Mouse (Mus musculus) MEL (cell line): Measurements from ENCODE around the gene Acr. TPM values are rescaled to one million over a fixed set of nuclear protein-coding genes. Genes with fewer than 3 reads are reported as not detected.

Experiments
- DNase-seq: peaks from one replicate; pipeline ENCODE4 v3.0.0; 2011; ENCODE audit warnings: low read depth, low spot score
- H3K27ac ChIP-seq: 2 replicates; pipeline ENCODE4 v1.5.1; 2012; ENCODE audit warnings: low read depth, mild to moderate bottlenecking, control low read depth, low read length, moderate library complexity; ENCODE audit not compliant: control insufficient read depth
- H3K27me3 ChIP-seq, 2 experiments: fragments of 150-350 bp in 1 of 2; sonication (generic) in 1 of 2; 2 replicates each; pipeline ENCODE4 v1.6.1; 2012; ENCODE audit warnings: low read length in 2 of 2, mild to moderate bottlenecking in 2 of 2, improper control_type of control experiment in 1 of 2, moderate library complexity in 1 of 2; ENCODE audit not compliant: insufficient read depth in 2 of 2, control insufficient read depth in 1 of 2
- H3K36me3 ChIP-seq, 2 experiments: 2 replicates each; pipeline ENCODE4 v1.6.1; 2012 to 2014; ENCODE audit warnings: low read length in 2 of 2, improper control_type of control experiment in 1 of 2, inconsistent platforms in 1 of 2, mild to moderate bottlenecking in 1 of 2; ENCODE audit not compliant: insufficient read depth in 2 of 2, control insufficient read depth in 1 of 2
- H3K4me1 ChIP-seq, 2 experiments: fragments of 150-350 bp in 1 of 2; sonication (generic) in 1 of 2; 2 replicates each; pipeline ENCODE4 v1.6.1; 2012; ENCODE audit warnings: low read length in 2 of 2, improper control_type of control experiment in 1 of 2, mild to moderate bottlenecking in 1 of 2; ENCODE audit not compliant: insufficient read depth in 2 of 2, control insufficient read depth in 1 of 2
- H3K4me3 ChIP-seq, 2 experiments: fragments of 150-350 bp in 1 of 2; sonication (generic) in 1 of 2; 2 replicates each; pipeline ENCODE4 v1.5.1; 2012; ENCODE audit warnings: low read depth in 2 of 2, low read length in 2 of 2, mild to moderate bottlenecking in 2 of 2, moderate library complexity in 2 of 2, control low read depth in 1 of 2, improper control_type of control experiment in 1 of 2; ENCODE audit not compliant: control insufficient read depth in 1 of 2, insufficient read depth in 1 of 2
- H3K79me2 ChIP-seq: 2 replicates; pipeline ENCODE4 v1.6.1; 2012; ENCODE audit warnings: mild to moderate bottlenecking, low read length, moderate library complexity; ENCODE audit not compliant: control insufficient read depth, poor library complexity, insufficient read depth
- H3K9ac ChIP-seq: 2 replicates; pipeline ENCODE4 v1.6.1; 2012; ENCODE audit warnings: low read depth, mild to moderate bottlenecking, control low read depth, low read length, moderate library complexity; ENCODE audit not compliant: control insufficient read depth, poor library complexity, severe bottlenecking
- H3K9me3 ChIP-seq: fragments of 150-350 bp; sonication (generic); replicated peaks from 2 replicates; pipeline ENCODE4 v1.6.1; 2012; ENCODE audit warnings: mild to moderate bottlenecking, low read length, improper control_type of control experiment, moderate library complexity; ENCODE audit not compliant: insufficient read depth
- CHD1 ChIP-seq: IDR thresholded peaks from 2 replicates; pipeline ENCODE4 v1.6.1; 2012; ENCODE audit warnings: low read depth, mild to moderate bottlenecking, inconsistent platforms, low read length, improper control_type of control experiment
- CTCF ChIP-seq, 3 experiments: IDR thresholded peaks in 2 of 3; conservative IDR thresholded peaks in 1 of 3; 2 replicates each; pipeline ENCODE4 v1.5.1; 2011 to 2012; ENCODE audit warnings: low read length in 3 of 3, low read depth in 2 of 3, mild to moderate bottlenecking in 2 of 3, improper control_type of control experiment in 1 of 3, inconsistent platforms in 1 of 3, mixed read lengths in 1 of 3, moderate library complexity in 1 of 3; ENCODE audit not compliant: control insufficient read depth in 1 of 3, insufficient read depth in 1 of 3, poor library complexity in 1 of 3, severe bottlenecking in 1 of 3
- EP300 ChIP-seq, 2 experiments: IDR thresholded peaks; 2 replicates each; pipeline ENCODE4 v1.6.1; 2011; ENCODE audit warnings: improper control_type of control experiment in 2 of 2, low read length in 2 of 2, low read depth in 1 of 2, mild to moderate bottlenecking in 1 of 2
- ETS1 ChIP-seq: IDR thresholded peaks from 2 replicates; pipeline ENCODE4 v1.6.1; 2012; ENCODE audit warnings: low read depth, mild to moderate bottlenecking, inconsistent platforms, low read length, improper control_type of control experiment, moderate library complexity
- GABPA ChIP-seq: IDR thresholded peaks from 2 replicates; pipeline ENCODE4 v1.6.1; 2012; ENCODE audit warnings: low read depth, mild to moderate bottlenecking, inconsistent platforms, low read length, improper control_type of control experiment, moderate library complexity
- JUND ChIP-seq: IDR thresholded peaks from 2 replicates; pipeline ENCODE4 v1.6.1; 2011; ENCODE audit warnings: low read depth, mild to moderate bottlenecking, improper control_type of control experiment, low read length
- KAT2A ChIP-seq: conservative IDR thresholded peaks from 2 replicates; pipeline ENCODE4 v1.6.1; 2012; ENCODE audit warnings: low read depth, low read length, improper control_type of control experiment, inconsistent platforms
- MAZ ChIP-seq: IDR thresholded peaks from 2 replicates; pipeline ENCODE4 v1.6.1; 2012; ENCODE audit warnings: low read depth, mild to moderate bottlenecking, inconsistent platforms, low read length, improper control_type of control experiment
- MEF2A ChIP-seq: IDR thresholded peaks from 2 replicates; pipeline ENCODE4 v1.6.1; 2014; ENCODE audit warnings: low read depth, mild to moderate bottlenecking, inconsistent platforms, low read length, improper control_type of control experiment; ENCODE audit not compliant: poor library complexity, insufficient replicate concordance, severe bottlenecking; ENCODE audit errors: extremely low read depth
- MXI1 ChIP-seq: IDR thresholded peaks from 2 replicates; pipeline ENCODE4 v1.6.1; 2011; ENCODE audit warnings: mild to moderate bottlenecking, low read depth, low read length, improper control_type of control experiment
- MYB ChIP-seq: IDR thresholded peaks from 2 replicates; pipeline ENCODE4 v1.6.1; 2011; ENCODE audit warnings: mild to moderate bottlenecking, low read depth, low read length, improper control_type of control experiment
- MYC ChIP-seq: IDR thresholded peaks from 2 replicates; pipeline ENCODE4 v1.6.1; 2011; ENCODE audit warnings: low read depth, mild to moderate bottlenecking, low read length, improper control_type of control experiment, moderate library complexity
- NRF1 ChIP-seq: IDR thresholded peaks from 2 replicates; pipeline ENCODE4 v1.6.1; 2014; ENCODE audit warnings: low read depth, mild to moderate bottlenecking, inconsistent platforms, low read length, improper control_type of control experiment, moderate library complexity; ENCODE audit not compliant: poor library complexity, insufficient read depth, severe bottlenecking
- RCOR1 ChIP-seq: IDR thresholded peaks from 2 replicates; pipeline ENCODE4 v1.6.1; 2012; ENCODE audit warnings: low read depth, mild to moderate bottlenecking, inconsistent platforms, low read length, improper control_type of control experiment
- SIN3A ChIP-seq: IDR thresholded peaks from 2 replicates; pipeline ENCODE4 v1.6.1; 2012; ENCODE audit warnings: low read length, improper control_type of control experiment, inconsistent platforms
- SMC3 ChIP-seq: IDR thresholded peaks from 2 replicates; pipeline ENCODE4 v1.6.1; 2011; ENCODE audit warnings: low read depth, low read length, improper control_type of control experiment
- USF2 ChIP-seq, 2 experiments: IDR thresholded peaks; 2 replicates each; pipeline ENCODE4 v1.6.1; 2011 to 2012; ENCODE audit warnings: improper control_type of control experiment in 2 of 2, low read length in 2 of 2, borderline replicate concordance in 1 of 2, inconsistent platforms in 1 of 2, low read depth in 1 of 2, mild to moderate bottlenecking in 1 of 2; ENCODE audit not compliant: insufficient read depth in 1 of 2
- ZC3H11A ChIP-seq: IDR thresholded peaks from 2 replicates; pipeline ENCODE4 v1.6.1; 2012; ENCODE audit warnings: low read depth, mild to moderate bottlenecking, inconsistent platforms, low read length, improper control_type of control experiment
- ZKSCAN1 ChIP-seq: IDR thresholded peaks from 2 replicates; pipeline ENCODE4 v1.6.1; 2012; ENCODE audit warnings: low read depth, mild to moderate bottlenecking, inconsistent platforms, low read length, improper control_type of control experiment, moderate library complexity
- polyA plus RNA-seq, 2 experiments: library from polyadenylated mRNA; stranded (reverse) in 1 of 2; unstranded in 1 of 2; fragments of >175 nt in 1 of 2; fragments of >200 nt in 1 of 2; gene quantifications; 2 replicates each; pipeline versions ENCODE4 v1.2.1 to v1.2.4; 2012; ENCODE audit warnings: low replicate concordance in 2 of 2, low read depth in 1 of 2; ENCODE audit not compliant: insufficient read length in 2 of 2, insufficient read depth in 1 of 2, missing spikeins in 1 of 2
- total RNA-seq: library from RNA; depleted of rRNA; stranded (reverse); fragments of 300-350 nt; gene quantifications from 2 replicates; pipeline ENCODE4 v1.2.3, GENCODE M21; 2012

Gene Acr
- total and polyA plus RNA-seq, 3 experiments = 0.15 TPM; not detected in 2

GRCm38 (mm10) chr15:89531399-89531798 lies 36.7 kb upstream of the Acr start:
- DNase-seq = no peak

GRCm38 (mm10) chr15:89532026-89532923 lies 35.9 kb upstream of the Acr start:
- no peaks in the 10 kb centered on the region; a peak in 1 of 4 replicates for H3K36me3 ChIP-seq

More at GRCm38 (mm10) chr15:89531399-89531798, 36.7 kb upstream of the Acr start:
- TF ChIP-seq SMC3 = no peak
- no peak for TF ChIP-seq MAZ
- no peak for TF ChIP-seq NRF1
- no peak for TF ChIP-seq GABPA
- no peak for TF ChIP-seq SIN3A
- no peak for TF ChIP-seq RCOR1
- TF ChIP-seq MYC = no peak
- TF ChIP-seq CHD1 = no peak
- no peak for TF ChIP-seq JUND
- TF ChIP-seq CTCF (IDR thresholded peaks at IDR 0.05 in 2 of 3, conservative IDR thresholded peaks at IDR 0.05 in 1 of 3; ENCODE audit: control insufficient read depth in 1 of 3, insufficient read depth in 1 of 3, low read depth in 2 of 3, low read length in 3 of 3, poor library complexity in 1 of 3, severe bottlenecking in 1 of 3) = no peak
- TF ChIP-seq MXI1 = no peak
- no peak for TF ChIP-seq KAT2A
- no peak for TF ChIP-seq ZC3H11A
- TF ChIP-seq MYB = no peak
- no peak for TF ChIP-seq ZKSCAN1
- no peak for TF ChIP-seq ETS1
- TF ChIP-seq EP300 (IDR thresholded peaks at IDR 0.05; ENCODE audit: low read depth in 1 of 2, low read length in 2 of 2) = no peak
- no peak for TF ChIP-seq USF2 (IDR thresholded peaks at IDR 0.05; ENCODE audit: borderline replicate concordance in 1 of 2, insufficient read depth in 1 of 2, low read depth in 1 of 2, low read length in 2 of 2)
- H3K36me3 ChIP-seq = no peaks in the 10 kb centered on the region; a peak in 1 of 4 replicates
- H3K4me1 ChIP-seq = no peaks in the 10 kb centered on the region
- no peaks in the 10 kb centered on the region for H3K79me2 ChIP-seq
- no peak overlapping the region for H3K4me3 ChIP-seq
- no peak overlapping the region for H3K27ac ChIP-seq
- no peak overlapping the region for H3K9ac ChIP-seq
- H3K9me3 ChIP-seq = no peaks in the 10 kb centered on the region
- no peaks in the 10 kb centered on the region for H3K27me3 ChIP-seq

More at GRCm38 (mm10) chr15:89532026-89532923, 35.9 kb upstream of the Acr start:
- TF ChIP-seq MEF2A = no peak
- TF ChIP-seq MAZ = no peak
- no peak for TF ChIP-seq KAT2A
- TF ChIP-seq, all 39 proteins: peak for 0
- no peaks in the 10 kb centered on the region for H3K4me1 ChIP-seq
- H3K9me3 ChIP-seq = no peaks in the 10 kb centered on the region
- no peaks in the 10 kb centered on the region for H3K79me2 ChIP-seq
- no peak overlapping the region for H3K4me3 ChIP-seq
- no peaks in the 10 kb centered on the region for H3K27me3 ChIP-seq
- H3K9ac ChIP-seq = no peak overlapping the region
- DNase-seq = no peak
- H3K27ac ChIP-seq = no peak overlapping the region
